Mouse (Mus musculus): ENCODE data around the gene Enc1. TPM values are rescaled to one million over a fixed set of nuclear protein-coding genes. Genes with fewer than 3 reads are reported as not detected.

The Enc1 gene
- polyA plus RNA-seq, 1 experiment from 2014 or later = 1.7 TPM

DNA sequence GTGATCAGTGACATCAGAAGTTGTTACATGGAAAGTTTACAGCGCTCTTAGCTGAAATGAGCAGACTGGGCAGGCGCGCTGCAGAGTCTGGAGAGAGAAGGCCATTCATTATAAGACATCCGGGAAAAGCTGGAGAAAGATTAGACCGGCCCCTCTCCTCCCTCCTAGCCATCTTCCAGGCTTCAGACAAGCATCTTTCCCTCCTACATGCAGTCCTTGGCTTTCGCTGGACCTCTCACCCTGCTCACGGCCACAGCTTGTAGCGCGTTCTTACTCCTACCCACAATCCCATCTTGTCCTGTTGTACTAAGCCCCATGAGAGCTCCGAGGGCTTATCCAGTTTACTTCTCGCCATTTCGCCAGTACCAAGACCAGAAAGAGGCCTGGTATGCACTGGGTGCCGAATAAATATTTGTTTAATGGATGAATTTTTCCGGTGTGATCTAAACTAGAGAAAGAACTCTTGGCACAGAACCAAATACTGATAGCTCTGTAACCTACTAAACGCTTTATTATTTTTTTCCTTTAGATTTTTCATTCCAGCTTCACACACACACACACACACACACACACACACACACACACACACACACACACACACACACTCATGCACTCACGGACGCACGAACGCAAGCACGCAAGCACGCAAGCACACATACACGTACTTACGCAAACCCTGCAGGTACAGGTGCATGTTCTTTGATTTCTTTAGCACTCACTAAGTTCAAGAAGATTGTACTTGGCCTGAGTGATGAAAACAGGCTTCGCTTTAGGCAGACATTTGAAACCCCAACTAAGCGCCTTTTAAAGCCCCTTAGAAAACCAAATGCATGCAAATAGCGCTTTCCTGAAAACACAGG is 41.4 kb downstream of the Enc1 start:
- 35% methylated on average over 26 of the region's 26 CpGs for WGBS (ENCODE audit: insufficient replicate concordance)
- no peaks in the 10 kb centered on the region for H3K36me3 ChIP-seq (replicated peaks; ENCODE audit: insufficient read depth, low read length)
- no peaks in the 10 kb centered on the region for H3K4me1 ChIP-seq (ENCODE audit: insufficient read depth)
- 0 out of 2 replicates have a peak overlapping the region, but pooled peaks have one; percentile 2 for H3K4me3 ChIP-seq (ENCODE audit: low read depth, low read length)
- no peaks in the 10 kb centered on the region for H3K27me3 ChIP-seq (ENCODE audit: insufficient read depth, low read length)
- H3K27ac ChIP-seq (ENCODE audit: low read depth) = no peak overlapping the region
- H3K9me3 ChIP-seq (ENCODE audit: low read length) = no peaks in the 10 kb centered on the region
- TF ChIP-seq CTCF (IDR thresholded peaks at IDR 0.05; ENCODE audit: low read depth) (no peak), EP300 (IDR thresholded peaks at IDR 0.05; ENCODE audit: low read depth) (no peak)
- ATAC-seq = no peak
- H3K4me2 ChIP-seq (ENCODE audit: low read depth, low read length) = peak overlapping the region; percentile 53
- H3K9ac ChIP-seq (replicated peaks) = no peak overlapping the region
- DNase-seq = no peak

GRCm38 (mm10) chr13:97282911-97283281 is 42.0 kb downstream of the Enc1 start:
- no peak for TF ChIP-seq EP300 (IDR thresholded peaks at IDR 0.05; ENCODE audit: low read depth)
- no peak for TF ChIP-seq CTCF (IDR thresholded peaks at IDR 0.05; ENCODE audit: low read depth)
- no peak overlapping the region for H3K9ac ChIP-seq (replicated peaks)
- ATAC-seq = no peak
- peak overlapping the region; percentile 53 for H3K4me2 ChIP-seq (ENCODE audit: low read depth, low read length)
- DNase-seq = no peak
- 17% methylated on average over 9 of the region's 9 CpGs for WGBS (ENCODE audit: insufficient replicate concordance)
- no peaks in the 10 kb centered on the region for H3K27me3 ChIP-seq (ENCODE audit: insufficient read depth, low read length)
- H3K27ac ChIP-seq (ENCODE audit: low read depth) = no peak overlapping the region
- no peak overlapping the region for H3K4me3 ChIP-seq (ENCODE audit: low read depth, low read length)
- H3K4me1 ChIP-seq (ENCODE audit: insufficient read depth) = no peaks in the 10 kb centered on the region
- H3K9me3 ChIP-seq (ENCODE audit: low read length) = no peaks in the 10 kb centered on the region
- no peaks in the 10 kb centered on the region for H3K36me3 ChIP-seq (replicated peaks; ENCODE audit: insufficient read depth, low read length)

- no peak for DNase-seq
- no peaks in the 10 kb centered on the region for H3K9me3 ChIP-seq (ENCODE audit: low read length)
- 83% methylated on average over 3 of the region's 3 CpGs for WGBS (ENCODE audit: insufficient replicate concordance)
- H3K4me1 ChIP-seq (ENCODE audit: insufficient read depth) = peaks cover 4% of the 10 kb centered on the region; the same call in 1 of the 2 replicates
- TF ChIP-seq CTCF (IDR thresholded peaks at IDR 0.05; ENCODE audit: low read depth) (no peak), EP300 (IDR thresholded peaks at IDR 0.05; ENCODE audit: low read depth) (no peak)
- no peaks in the 10 kb centered on the region for H3K36me3 ChIP-seq (replicated peaks; ENCODE audit: insufficient read depth, low read length)
- no peak overlapping the region for H3K27ac ChIP-seq (ENCODE audit: low read depth)
- H3K4me2 ChIP-seq (ENCODE audit: low read depth, low read length) = no peak overlapping the region
- no peak overlapping the region for H3K4me3 ChIP-seq (ENCODE audit: low read depth, low read length)
- H3K9ac ChIP-seq (replicated peaks) = no peak overlapping the region
- H3K27me3 ChIP-seq (ENCODE audit: insufficient read depth, low read length) = no peaks in the 10 kb centered on the region
- ATAC-seq = no peak
Observed at GRCm38 (mm10) chr13:97287046-97287445, 46.1 kb downstream of the Enc1 start.

DNA sequence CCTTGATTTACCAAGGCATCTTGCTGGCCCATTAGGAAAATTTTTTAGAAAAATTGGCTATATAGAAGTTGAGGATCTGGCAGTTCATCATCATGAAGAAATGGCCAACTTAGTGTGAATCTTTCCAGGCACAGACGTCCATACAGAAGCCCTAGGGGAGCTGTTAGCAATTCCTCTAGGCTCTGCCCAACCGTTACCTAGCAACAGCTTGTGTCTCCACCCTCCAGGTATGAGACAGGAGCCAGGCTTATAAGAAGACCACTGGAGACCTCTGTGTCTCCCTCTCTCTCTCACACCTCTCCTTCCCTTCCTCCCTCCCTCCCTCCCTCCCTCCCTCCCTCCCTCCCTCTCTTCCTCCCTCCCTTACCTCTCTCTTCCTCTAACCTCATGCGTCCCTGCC is 49.8 kb downstream of the Enc1 start:
- ATAC-seq = no peak
- Histone ChIP-seq H3K9ac (replicated peaks) (no peak overlapping the region), H3K4me1 (ENCODE audit: insufficient read depth) (peaks cover 14% of the 10 kb centered on the region), H3K27ac (ENCODE audit: low read depth) (no peak overlapping the region), H3K9me3 (ENCODE audit: low read length) (no peaks in the 10 kb centered on the region), H3K4me3 (ENCODE audit: low read depth, low read length) (no peak overlapping the region), H3K4me2 (ENCODE audit: low read depth, low read length) (no peak overlapping the region), H3K27me3 (ENCODE audit: insufficient read depth, low read length) (no peaks in the 10 kb centered on the region), H3K36me3 (replicated peaks; ENCODE audit: insufficient read depth, low read length) (no peaks in the 10 kb centered on the region)
- no peak for DNase-seq
- WGBS (ENCODE audit: insufficient replicate concordance) = 43% methylated on average over 3 of the region's 3 CpGs
- TF ChIP-seq EP300 (IDR thresholded peaks at IDR 0.05; ENCODE audit: low read depth) = no peak
- no peak for TF ChIP-seq CTCF (IDR thresholded peaks at IDR 0.05; ENCODE audit: low read depth)

- H3K4me1 ChIP-seq (ENCODE audit: insufficient read depth) = peaks cover 14% of the 10 kb centered on the region
- H3K36me3 ChIP-seq (replicated peaks; ENCODE audit: insufficient read depth, low read length) = no peaks in the 10 kb centered on the region
- no peak overlapping the region for H3K4me3 ChIP-seq (ENCODE audit: low read depth, low read length)
- TF ChIP-seq CTCF (IDR thresholded peaks at IDR 0.05; ENCODE audit: low read depth) = no peak
- no peak for TF ChIP-seq EP300 (IDR thresholded peaks at IDR 0.05; ENCODE audit: low read depth)
- H3K4me2 ChIP-seq (ENCODE audit: low read depth, low read length) = no peak overlapping the region
- no peaks in the 10 kb centered on the region for H3K27me3 ChIP-seq (ENCODE audit: insufficient read depth, low read length)
- no peak overlapping the region for H3K27ac ChIP-seq (ENCODE audit: low read depth)
- no peak overlapping the region for H3K9ac ChIP-seq (replicated peaks)
- WGBS (ENCODE audit: insufficient replicate concordance) = 81% methylated on average over 17 of the region's 17 CpGs
- ATAC-seq (no peak), DNase-seq (no peak)
- no peaks in the 10 kb centered on the region for H3K9me3 ChIP-seq (ENCODE audit: low read length)
Observed at GRCm38 (mm10) chr13:97291354-97291753, 50.4 kb downstream of the Enc1 start.

DNA sequence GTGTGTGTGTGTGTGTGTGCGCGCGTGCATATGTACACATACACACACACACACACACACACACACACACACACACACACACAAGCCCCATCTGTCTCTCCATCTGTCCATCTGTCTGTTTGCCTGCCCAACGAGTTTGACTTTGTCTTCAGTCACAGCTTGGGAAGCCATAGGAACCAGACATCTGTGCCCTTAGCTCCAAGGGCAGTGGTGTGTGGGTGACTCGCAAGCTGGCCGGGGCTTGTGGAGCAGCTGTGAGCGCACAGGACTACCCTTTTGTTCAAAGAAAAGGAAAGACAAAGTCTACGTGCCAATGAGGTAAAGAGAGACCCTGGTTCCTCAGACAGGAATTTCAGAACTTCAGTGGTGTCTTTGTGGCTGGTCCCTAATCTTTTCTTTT is 51.1 kb downstream of the Enc1 start:
- TF ChIP-seq CTCF (IDR thresholded peaks at IDR 0.05; ENCODE audit: low read depth) (no peak), EP300 (IDR thresholded peaks at IDR 0.05; ENCODE audit: low read depth) (no peak)

More for the DNA sequence above, 51.1 kb downstream of the Enc1 start:
- H3K27me3 ChIP-seq (ENCODE audit: insufficient read depth, low read length) = no peaks in the 10 kb centered on the region
- no peaks in the 10 kb centered on the region for H3K36me3 ChIP-seq (replicated peaks; ENCODE audit: insufficient read depth, low read length)
- no peak for ATAC-seq
- H3K4me1 ChIP-seq (ENCODE audit: insufficient read depth) = peaks cover 14% of the 10 kb centered on the region
- H3K4me3 ChIP-seq (ENCODE audit: low read depth, low read length) = no peak overlapping the region
- DNase-seq = no peak
- H3K9ac ChIP-seq (replicated peaks) = no peak overlapping the region
- H3K9me3 ChIP-seq (ENCODE audit: low read length) = no peaks in the 10 kb centered on the region
- H3K27ac ChIP-seq (ENCODE audit: low read depth) = no peak overlapping the region
- WGBS (ENCODE audit: insufficient replicate concordance) = 67% methylated on average over 8 of the region's 8 CpGs
- H3K4me2 ChIP-seq (ENCODE audit: low read depth, low read length) = no peak overlapping the region

Data from liver, postnatal 0 days (tissue).